Comparison of ENCODE assay signal across 8 mouse cellular contexts in genomic region chr3:152395350-152396277, GRCm38 (mm10). TPM values are rescaled to one million over a fixed set of nuclear protein-coding genes. Genes with fewer than 3 reads are reported as not detected.
DNase-seq lines count a peak whose midpoint lies in the region; ATAC-seq and TF ChIP-seq lines count a peak whose summit lies in the region.

Zzz3 (plus strand) TSS chr3:152395473.

- ATAC-seq in hematopoietic stem cell, adult 5-6 weeks (replicated peaks in 1 of 2; ENCODE audit: insufficient read depth in 1 of 2, low FRiP score in 2 of 2, low TSS enrichment in 1 of 2, low read depth in 1 of 2, poor library complexity in 2 of 2, severe bottlenecking in 2 of 2): peak; percentile 74 to 81
- peak; percentile 94 for ATAC-seq in lung, embryonic 16.5 days (ENCODE audit: low read depth)

- H3K79me2 ChIP-seq in MEL (ENCODE audit: control insufficient read depth, insufficient read depth, low read length, poor library complexity): peaks cover 48% of the 10 kb centered on the region

- peak within 1 kb of the TSS; percentile 96 for H3K27ac ChIP-seq in MEL (ENCODE audit: control insufficient read depth, low read depth, low read length)
- peak within 1 kb of the TSS; percentile 99 for H3K27ac ChIP-seq in cerebellum, adult 2 months (ENCODE audit: insufficient read depth, low read length)
- H3K27ac ChIP-seq in lung, embryonic 16.5 days (ENCODE audit: low read length): peak within 1 kb of the TSS; percentile 94

- no peaks in the 10 kb centered on the region for H3K9me3 ChIP-seq in MEL (replicated peaks; ENCODE audit: insufficient read depth, low read length)
- no peaks in the 10 kb centered on the region for H3K9me3 ChIP-seq in lung, embryonic 16.5 days (ENCODE audit: control insufficient read depth, low read length)

- peak within 1 kb of the TSS; percentile 97 for H3K9ac ChIP-seq in MEL (ENCODE audit: control insufficient read depth, low read depth, low read length, poor library complexity, severe bottlenecking)
- H3K9ac ChIP-seq in lung, embryonic 16.5 days (ENCODE audit: low read length): peak within 1 kb of the TSS; percentile 93

- peak within 1 kb of the TSS; percentile 60 for H3K4me2 ChIP-seq in lung, embryonic 16.5 days (ENCODE audit: low read depth, low read length)

- peak in 2 of 3 experiments; percentile 78 to 92; a peak in 5 of 6 replicates for TF ChIP-seq CTCF in MEL (IDR thresholded peaks at IDR 0.05 in 2 of 3, conservative IDR thresholded peaks at IDR 0.05 in 1 of 3; ENCODE audit: control insufficient read depth in 1 of 3, insufficient read depth in 1 of 3, low read depth in 2 of 3, low read length in 3 of 3, poor library complexity in 1 of 3, severe bottlenecking in 1 of 3)
- TF ChIP-seq CTCF in cerebellum, adult 2 months (IDR thresholded peaks at IDR 0.05; ENCODE audit: borderline replicate concordance, insufficient read depth, low read depth, low read length): peak; percentile 64

- under 1% methylated on average over 85 of the region's 108 CpGs for WGBS in cerebellum, adult 2 months
- WGBS in lung, embryonic 16.5 days: under 1% methylated on average over 86 of the region's 108 CpGs

- H3K27me3 ChIP-seq in MEL (ENCODE audit: control insufficient read depth in 1 of 2, insufficient read depth in 2 of 2, low read length in 2 of 2): no peaks in the 10 kb centered on the region
- H3K27me3 ChIP-seq in cerebellum, adult 2 months (ENCODE audit: control insufficient read depth, insufficient read depth, low read length): no peaks in the 10 kb centered on the region
- H3K27me3 ChIP-seq in lung, embryonic 16.5 days (ENCODE audit: control insufficient read depth, insufficient read depth, low read depth, low read length): no peaks in the 10 kb centered on the region

- H3K36me3 ChIP-seq in MEL (ENCODE audit: control insufficient read depth in 1 of 2, insufficient read depth in 2 of 2, low read length in 2 of 2): peaks cover 8 to 40% of the 10 kb centered on the region in 2 experiments
- peaks cover 6% of the 10 kb centered on the region for H3K36me3 ChIP-seq in lung, embryonic 16.5 days (ENCODE audit: control insufficient read depth, insufficient read depth, low read length)

- peak within 1 kb of the TSS; percentile 78 to 88 for H3K4me3 ChIP-seq in MEL (ENCODE audit: control insufficient read depth in 1 of 2, insufficient read depth in 1 of 2, low read depth in 2 of 2, low read length in 2 of 2)
- peak within 1 kb of the TSS; percentile 99 for H3K4me3 ChIP-seq in cerebellum, adult 2 months (replicated peaks; ENCODE audit: insufficient read depth, low read depth, low read length)
- peak within 1 kb of the TSS; percentile 84 for H3K4me3 ChIP-seq in lung, embryonic 16.5 days (ENCODE audit: low read length)

- peak; percentile 68 to 78 for TF ChIP-seq POLR2A in MEL (IDR thresholded peaks at IDR 0.05; ENCODE audit: control insufficient read depth in 1 of 2, insufficient read depth in 1 of 2, low read depth in 1 of 2, low read length in 2 of 2, poor library complexity in 1 of 2)
- 0 out of 2 replicates have a peak, but pooled peaks have one; percentile 40 for TF ChIP-seq POLR2A in cerebellum, adult 2 months (IDR thresholded peaks at IDR 0.05; ENCODE audit: borderline replicate concordance, insufficient read depth, low read length)

- TF ChIP-seq RAD21 in MEL (IDR thresholded peaks at IDR 0.05; ENCODE audit: low read depth, low read length): peak; percentile 49

- TF ChIP-seq EP300 in MEL (IDR thresholded peaks at IDR 0.05; ENCODE audit: low read depth in 1 of 2, low read length in 2 of 2): peak in 1 of 2 experiments; percentile 4; a peak in 1 of 4 replicates

- peaks cover 5 to 20% of the 10 kb centered on the region in 2 experiments; a peak in 3 of 4 replicates for H3K4me1 ChIP-seq in MEL (ENCODE audit: control insufficient read depth in 1 of 2, insufficient read depth in 2 of 2, low read length in 2 of 2)
- H3K4me1 ChIP-seq in cerebellum, adult 2 months (ENCODE audit: control insufficient read depth, insufficient read depth, low read length): 0 out of 2 replicates have a peak, but pooled peaks cover 3% of the 10 kb centered on the region
- H3K4me1 ChIP-seq in lung, embryonic 16.5 days (replicated peaks; ENCODE audit: control insufficient read depth, insufficient read depth, low read length): peaks cover 14% of the 10 kb centered on the region

- peak; percentile 91 for DNase-seq in MEL (ENCODE audit: low read depth, low spot score)
- peak; percentile 91 to 94 for DNase-seq in cerebellum, adult 2 months
- peak; percentile 91 for DNase-seq in forelimb bud, embryonic 11.5 days (ENCODE audit: low read depth, low spot score)
- peak; percentile 32 for DNase-seq in layer of hippocampus, adult 9-10 months (ENCODE audit: low spot score)
- DNase-seq in ovary, postnatal 10 days (ENCODE audit: low spot score): peak; percentile 85
- peak; percentile 87 to 88 for DNase-seq in thymus, postnatal 10 days (ENCODE audit: low spot score in 2 of 2)

TF ChIP-seq in MEL, 35 proteins besides CTCF, POLR2A, EP300 and RAD21:
- 0 out of 2 replicates have a peak, but pooled peaks have one; percentile 5 for TF ChIP-seq RCOR1 (IDR thresholded peaks at IDR 0.05; ENCODE audit: low read depth, low read length)
- peak; percentile 12; the same call in 1 of the 2 replicates for TF ChIP-seq USF1 (IDR thresholded peaks at IDR 0.05; ENCODE audit: low read depth, low read length)
- TF ChIP-seq SIN3A (IDR thresholded peaks at IDR 0.05; ENCODE audit: low read length): peak; percentile 85
- no peak for TF ChIP-seq MAX (IDR thresholded peaks at IDR 0.05; ENCODE audit: low read length)
- TF ChIP-seq MAZ (IDR thresholded peaks at IDR 0.05; ENCODE audit: low read depth, low read length): peak; percentile 88; the same call in 1 of the 2 replicates
- TF ChIP-seq KAT2A (conservative IDR thresholded peaks at IDR 0.05; ENCODE audit: low read depth, low read length): no peak
- no peak for TF ChIP-seq GATA1 (IDR thresholded peaks at IDR 0.05; ENCODE audit: low read depth, low read length)
- TF ChIP-seq ZKSCAN1 (IDR thresholded peaks at IDR 0.05; ENCODE audit: low read depth, low read length): no peak
- no peak for TF ChIP-seq MEF2A (IDR thresholded peaks at IDR 0.05; ENCODE audit: extremely low read depth, insufficient replicate concordance, low read depth, low read length, poor library complexity, severe bottlenecking)
- no peak; the same call in 1 of the 2 replicates for TF ChIP-seq ZC3H11A (IDR thresholded peaks at IDR 0.05; ENCODE audit: low read depth, low read length)
- TF ChIP-seq CHD2 (IDR thresholded peaks at IDR 0.05; ENCODE audit: low read length): no peak
- no peak for TF ChIP-seq GABPA (IDR thresholded peaks at IDR 0.05; ENCODE audit: low read depth, low read length)
- TF ChIP-seq MAFK (IDR thresholded peaks at IDR 0.05; ENCODE audit: borderline replicate concordance, low read depth, low read length): no peak
- TF ChIP-seq JUND (IDR thresholded peaks at IDR 0.05; ENCODE audit: low read depth, low read length): no peak
- TF ChIP-seq MYC (IDR thresholded peaks at IDR 0.05; ENCODE audit: low read depth, low read length): peak; percentile 35; the same call in 1 of the 2 replicates
- peak; percentile 69 for TF ChIP-seq NELFE (IDR thresholded peaks at IDR 0.05; ENCODE audit: low read depth, low read length)
- TF ChIP-seq ZMIZ1 (IDR thresholded peaks at IDR 0.05; ENCODE audit: low read depth, low read length): peak; percentile 83
- TF ChIP-seq NRF1 (IDR thresholded peaks at IDR 0.05; ENCODE audit: insufficient read depth, low read depth, low read length, poor library complexity, severe bottlenecking): 0 out of 2 replicates have a peak, but pooled peaks have one; percentile 30
- TF ChIP-seq MYB (IDR thresholded peaks at IDR 0.05; ENCODE audit: low read depth, low read length): no peak
- TF ChIP-seq TAL1 (IDR thresholded peaks at IDR 0.05; ENCODE audit: low read length): no peak
- TF ChIP-seq ELF1 (IDR thresholded peaks at IDR 0.05; ENCODE audit: low read depth, low read length): peak; percentile 80
- peak; percentile 38 for TF ChIP-seq TCF12 (IDR thresholded peaks at IDR 0.05; ENCODE audit: low read depth, low read length)
- no peak for TF ChIP-seq BHLHE40 (IDR thresholded peaks at IDR 0.05; ENCODE audit: borderline replicate concordance, low read depth, low read length)
- TF ChIP-seq USF2 (IDR thresholded peaks at IDR 0.05; ENCODE audit: borderline replicate concordance in 1 of 2, insufficient read depth in 1 of 2, low read depth in 1 of 2, low read length in 2 of 2): no peak
- TF ChIP-seq POLR2AphosphoS2 (IDR thresholded peaks at IDR 0.05; ENCODE audit: low read length): peak; percentile 90; the same call in 1 of the 2 replicates
- 0 out of 2 replicates have a peak, but pooled peaks have one; percentile 7 for TF ChIP-seq CHD1 (IDR thresholded peaks at IDR 0.05; ENCODE audit: low read depth, low read length)
- TF ChIP-seq ZNF384 (IDR thresholded peaks at IDR 0.05; ENCODE audit: low read depth, low read length): no peak
- peak; percentile 61 for TF ChIP-seq SMC3 (IDR thresholded peaks at IDR 0.05; ENCODE audit: low read depth, low read length)
- TF ChIP-seq E2F4 (IDR thresholded peaks at IDR 0.05; ENCODE audit: borderline replicate concordance, low read depth, low read length): no peak
- no peak; the same call in 1 of the 2 replicates for TF ChIP-seq ETS1 (IDR thresholded peaks at IDR 0.05; ENCODE audit: low read depth, low read length)
- TF ChIP-seq TBP (IDR thresholded peaks at IDR 0.05; ENCODE audit: low read depth, low read length): peak; percentile 89
- peak; percentile 60; the same call in 1 of the 2 replicates for TF ChIP-seq MXI1 (IDR thresholded peaks at IDR 0.05; ENCODE audit: low read depth, low read length)
- peak; percentile 50 for TF ChIP-seq HCFC1 (IDR thresholded peaks at IDR 0.05; ENCODE audit: low read depth, low read length)
- no peak for TF ChIP-seq POLR2AphosphoS5 (IDR thresholded peaks at IDR 0.05; ENCODE audit: borderline replicate concordance, low read depth, low read length)
- TF ChIP-seq UBTF (IDR thresholded peaks at IDR 0.05; ENCODE audit: borderline replicate concordance, insufficient read depth, low read depth, low read length): no peak

RNA-seq across cellular contexts. Expression of gene Zzz3, which starts in this region (rescaled TPM):
- total RNA-seq in MEL (2012; rRNA removed): 52.5 and 53.7 TPM in 2 replicates
- 100 to 1,000 TPM in 1 of 2 experiments, 10 to 100 TPM in 1; 46.1 to 507 TPM for polyA plus RNA-seq in MEL (2012; ENCODE audit: insufficient read depth in 1 of 2, insufficient read length in 2 of 2, low read depth in 1 of 2, low replicate concordance in 2 of 2, missing spikeins in 1 of 2)
- 24.4 and 25.2 TPM in 2 replicates for polyA plus RNA-seq in cerebellum, adult 2 months (2012; rRNA removed)
- total RNA-seq in hematopoietic stem cell, adult 5-6 weeks (2017): 92.6 and 113 TPM in 2 replicates
- polyA plus RNA-seq in lung, embryonic 16.5 days (2015; fragmentation: Nextera tagmentation; extraction: Ambion mirVana): 40.3 and 42.3 TPM in 2 replicates

Comparison
In these comparisons a context has a peak if more than half of its experiments do, and no peak if none do; other contexts are left out.
1. Peak in every context shown above with its lines: DNase-seq, ATAC-seq, H3K4me3 ChIP-seq and H3K27ac ChIP-seq.
2. DNase-seq: peak in every context shown above with its lines; median percentile 92 in cerebellum, adult 2 months; 91 in MEL; 91 in forelimb bud, embryonic 11.5 days; 88 in thymus, postnatal 10 days; 85 in ovary, postnatal 10 days; 32 in layer of hippocampus, adult 9-10 months.